Mouse (Mus musculus): Measurements from ENCODE around the gene Klc1. TPM values are rescaled to one million over a fixed set of nuclear protein-coding genes. Genes with fewer than 3 reads are reported as not detected.

The Klc1 gene
- polyA plus RNA-seq, 1 experiment from 2014 or later = 98.0 TPM

DNA sequence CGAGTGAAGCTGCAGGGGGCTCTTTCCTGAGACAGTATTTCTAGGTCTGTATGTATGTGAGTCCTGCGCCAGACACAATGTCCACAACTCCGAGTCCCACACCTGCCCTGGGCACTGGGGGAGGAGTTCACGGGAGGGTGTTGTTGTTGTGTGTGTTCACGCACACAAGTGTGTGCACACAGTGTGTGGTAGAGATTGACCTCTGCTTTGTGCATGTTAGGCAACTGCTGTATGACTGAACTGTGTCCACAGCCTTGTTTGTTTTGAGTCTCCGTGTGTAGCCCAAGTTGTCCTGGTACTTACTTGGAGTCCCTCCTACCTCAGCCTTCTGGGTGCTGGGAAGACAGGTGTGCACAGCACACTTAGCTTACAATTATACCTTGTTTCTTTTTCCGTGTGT lies 32.0 kb downstream of the Klc1 start:
- Histone ChIP-seq H3K9me3 (replicated peaks) (no peaks in the 10 kb centered on the region), H3K36me3 (peaks cover 100% of the 10 kb centered on the region), H3K27me3 (ENCODE audit: low read depth, poor library complexity, severe bottlenecking) (no peaks in the 10 kb centered on the region), H3K4me1 (no peaks in the 10 kb centered on the region), H3K4me3 (no peak overlapping the region), H3K27ac (no peak overlapping the region)
- DNase-seq (ENCODE audit: low spot score) = no peak
- WGBS = 95% methylated on average over 7 of the region's 7 CpGs

DNA sequence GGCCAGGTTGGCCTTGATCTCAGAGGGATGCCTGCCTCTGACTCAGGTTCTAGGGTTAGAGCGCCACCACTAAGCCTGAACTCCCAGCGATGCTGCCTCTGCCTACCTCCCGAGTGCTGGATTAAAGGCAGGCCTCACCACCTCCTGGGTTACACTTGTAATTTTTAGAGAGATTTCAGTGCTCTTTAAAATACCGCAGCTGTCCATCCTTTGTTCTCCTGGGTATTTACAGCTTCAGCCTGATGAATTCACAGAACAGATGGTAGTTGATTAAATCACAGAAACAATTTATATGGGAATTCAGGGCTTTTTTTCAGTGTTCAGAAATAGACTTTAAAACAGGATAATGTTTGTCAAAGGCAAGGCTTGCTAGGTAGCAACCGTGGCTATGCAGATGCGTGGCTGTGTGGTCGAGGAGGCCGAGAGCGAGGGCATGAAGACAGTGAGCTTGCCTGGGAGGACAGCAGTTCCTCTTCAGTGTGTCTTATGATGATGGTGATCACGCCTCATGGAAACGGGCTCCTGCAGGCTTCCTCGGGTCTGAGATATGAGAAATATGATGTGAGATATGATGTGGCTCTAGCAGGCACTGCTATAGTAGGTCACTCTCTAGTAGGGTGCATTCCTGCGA lies 32.9 kb downstream of the Klc1 start:
- no peak overlapping the region for H3K4me3 ChIP-seq
- DNase-seq (ENCODE audit: low spot score) = no peak
- H3K4me1 ChIP-seq = no peaks in the 10 kb centered on the region
- H3K36me3 ChIP-seq = peaks cover 100% of the 10 kb centered on the region
- no peaks in the 10 kb centered on the region for H3K9me3 ChIP-seq (replicated peaks)
- H3K27me3 ChIP-seq (ENCODE audit: low read depth, poor library complexity, severe bottlenecking) = no peaks in the 10 kb centered on the region
- no peak overlapping the region for H3K27ac ChIP-seq
- WGBS = 96% methylated on average over 13 of the region's 13 CpGs

DNA sequence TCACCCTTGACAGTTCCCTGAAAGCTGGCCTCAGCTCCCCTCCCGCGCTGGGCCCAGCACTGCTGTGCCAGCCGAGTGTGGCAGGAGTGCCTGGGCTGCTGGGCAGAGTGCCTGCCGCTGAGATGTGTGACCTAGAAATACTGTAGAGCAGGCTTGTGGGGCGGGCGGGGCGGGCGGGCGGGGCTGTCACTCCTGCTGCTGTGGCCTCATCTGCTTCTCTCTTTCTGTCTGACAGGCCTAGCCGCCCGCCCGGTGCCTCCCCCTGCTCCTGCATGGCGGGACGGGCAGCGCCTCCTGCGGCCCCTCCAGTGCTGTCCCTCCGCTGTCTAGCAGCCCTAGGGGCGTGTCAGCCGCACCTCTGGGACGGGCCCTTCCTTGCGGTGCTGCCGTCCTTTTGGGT lies 35.5 kb downstream of the Klc1 start:
- H3K9me3 ChIP-seq (replicated peaks) = no peaks in the 10 kb centered on the region
- no peak for DNase-seq (ENCODE audit: low spot score)
- no peaks in the 10 kb centered on the region for H3K4me1 ChIP-seq
- no peak overlapping the region for H3K4me3 ChIP-seq
- H3K36me3 ChIP-seq = peaks cover 99% of the 10 kb centered on the region
- 80% methylated on average over 22 of the region's 22 CpGs for WGBS
- no peak overlapping the region for H3K27ac ChIP-seq
- H3K27me3 ChIP-seq (ENCODE audit: low read depth, poor library complexity, severe bottlenecking) = no peaks in the 10 kb centered on the region

DNA sequence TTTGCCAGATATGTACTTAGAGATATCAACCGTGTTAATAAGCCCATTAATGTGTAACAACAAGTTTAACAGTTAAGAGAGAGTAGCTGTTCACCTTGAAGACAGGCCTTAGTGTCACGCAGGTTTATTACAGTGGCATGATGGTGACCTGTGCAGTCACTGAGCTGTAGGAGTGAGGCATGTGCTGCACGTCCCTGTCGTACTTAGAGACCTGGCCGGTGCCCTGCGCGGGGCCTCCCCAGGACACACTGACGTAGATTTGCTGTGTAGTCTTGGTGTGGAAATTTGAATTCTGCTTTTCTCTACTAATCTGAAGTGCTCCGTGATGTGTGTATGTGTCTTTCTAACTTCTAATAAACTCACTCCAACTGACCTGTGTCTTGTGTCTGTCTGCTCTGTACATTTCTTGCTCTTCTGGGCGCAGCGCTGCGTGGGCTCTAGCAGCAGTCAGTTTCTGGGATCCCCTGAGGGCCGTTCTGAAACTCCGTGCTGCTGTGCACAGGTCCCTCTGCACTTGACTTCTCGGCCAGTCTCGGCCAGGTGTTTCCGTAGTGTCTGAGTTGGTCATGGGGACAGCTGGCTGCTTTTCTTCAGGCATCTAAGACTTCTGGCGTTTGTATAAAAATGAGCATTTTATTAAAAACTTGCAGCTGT lies 36.0 kb downstream of the Klc1 start:
- H3K27me3 ChIP-seq (ENCODE audit: low read depth, poor library complexity, severe bottlenecking) = no peaks in the 10 kb centered on the region
- no peak overlapping the region for H3K27ac ChIP-seq
- H3K36me3 ChIP-seq = peaks cover 98% of the 10 kb centered on the region
- DNase-seq (ENCODE audit: low spot score) = no peak
- no peak overlapping the region for H3K4me3 ChIP-seq
- 95% methylated on average over 18 of the region's 18 CpGs for WGBS
- no peaks in the 10 kb centered on the region for H3K4me1 ChIP-seq
- H3K9me3 ChIP-seq (replicated peaks) = no peaks in the 10 kb centered on the region

DNA sequence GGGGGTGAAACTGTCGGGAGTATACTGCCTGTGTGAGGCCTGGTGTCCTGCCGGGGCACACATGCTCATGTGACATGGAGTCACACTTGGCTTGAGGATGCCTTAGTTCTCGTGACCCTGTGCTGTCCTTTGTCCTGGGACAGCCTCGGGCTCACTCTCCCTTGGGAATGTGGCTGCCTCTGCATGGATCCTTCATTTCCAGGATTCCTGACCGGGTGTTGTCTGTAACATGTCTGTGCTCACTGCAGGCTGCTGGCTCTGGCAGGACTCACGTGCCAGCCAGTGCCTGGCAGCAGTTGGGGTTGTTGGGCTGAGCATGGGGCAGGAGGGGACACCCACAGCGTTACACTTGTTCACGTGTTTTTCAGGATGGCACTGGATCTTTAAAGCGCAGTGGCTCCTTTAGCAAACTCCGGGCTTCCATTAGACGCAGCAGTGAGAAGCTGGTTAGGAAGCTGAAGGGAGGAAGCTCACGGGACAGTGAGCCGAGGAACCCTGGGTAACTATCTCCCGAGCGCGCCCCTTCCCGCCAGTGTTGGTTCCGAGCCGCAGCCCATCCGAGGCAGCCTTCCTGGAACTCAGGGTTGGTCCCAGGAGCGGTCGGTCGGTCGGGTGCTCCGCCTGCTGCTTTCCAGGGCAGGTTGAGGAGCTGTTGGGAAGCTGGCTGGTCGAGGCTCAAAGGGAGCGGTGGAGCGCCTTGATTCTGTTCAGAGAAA lies 36.7 kb downstream of the Klc1 start:
- Histone ChIP-seq H3K27ac (no peak overlapping the region), H3K4me3 (no peak overlapping the region), H3K27me3 (ENCODE audit: low read depth, poor library complexity, severe bottlenecking) (no peaks in the 10 kb centered on the region), H3K9me3 (replicated peaks) (no peaks in the 10 kb centered on the region), H3K4me1 (no peaks in the 10 kb centered on the region), H3K36me3 (peaks cover 97% of the 10 kb centered on the region)
- 94% methylated on average over 28 of the region's 28 CpGs for WGBS
- DNase-seq (ENCODE audit: low spot score) = no peak

DNA sequence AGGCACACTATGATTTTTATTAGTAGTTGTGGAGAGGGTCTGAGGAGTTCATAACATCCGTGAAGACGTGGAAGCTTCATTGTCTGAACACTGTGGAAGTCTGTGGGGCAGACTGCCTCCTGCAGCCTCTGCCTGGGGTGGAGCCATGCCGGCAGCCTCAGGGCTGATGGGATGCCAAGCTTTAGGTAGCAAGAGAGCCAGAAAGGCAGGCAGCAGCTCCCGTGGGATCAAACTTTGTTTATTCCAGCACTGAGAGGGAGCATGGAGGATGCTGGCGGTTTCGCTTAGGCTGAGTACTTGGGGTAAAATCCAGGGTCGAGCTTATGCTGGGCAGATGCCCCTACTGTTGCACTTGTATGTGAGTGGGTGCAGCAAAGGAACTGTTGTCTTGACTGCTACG lies 38.6 kb downstream of the Klc1 start:
- H3K36me3 ChIP-seq = peaks cover 97% of the 10 kb centered on the region
- WGBS = 86% methylated on average over 8 of the region's 8 CpGs
- H3K9me3 ChIP-seq (replicated peaks) = no peaks in the 10 kb centered on the region
- H3K27me3 ChIP-seq (ENCODE audit: low read depth, poor library complexity, severe bottlenecking) = no peaks in the 10 kb centered on the region
- H3K4me1 ChIP-seq = no peaks in the 10 kb centered on the region
- H3K27ac ChIP-seq = no peak overlapping the region
- no peak overlapping the region for H3K4me3 ChIP-seq
- DNase-seq (ENCODE audit: low spot score) = no peak

DNA sequence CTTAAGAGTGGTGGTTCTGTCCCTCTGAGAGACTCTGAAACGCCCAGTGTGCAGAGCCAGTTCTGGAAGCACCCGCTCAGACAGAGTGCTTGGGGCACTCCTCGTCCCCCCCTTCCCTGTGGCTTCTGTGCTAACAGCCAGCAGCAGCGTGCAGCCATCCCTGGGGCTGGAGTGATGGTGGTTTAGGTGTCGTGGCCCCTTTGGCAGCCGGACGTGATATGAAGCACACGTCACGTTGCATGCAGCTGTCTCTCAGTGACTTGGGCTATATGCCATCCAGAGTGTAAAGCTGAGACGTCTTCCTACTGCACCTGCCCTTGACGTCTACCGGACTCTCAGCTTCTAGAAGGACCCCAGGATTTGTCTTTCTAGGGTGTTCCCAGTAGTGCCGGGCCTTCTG lies 39.8 kb downstream of the Klc1 start:
- Histone ChIP-seq H3K36me3 (peaks cover 97% of the 10 kb centered on the region), H3K4me1 (no peaks in the 10 kb centered on the region), H3K4me3 (no peak overlapping the region), H3K27me3 (ENCODE audit: low read depth, poor library complexity, severe bottlenecking) (no peaks in the 10 kb centered on the region), H3K9me3 (replicated peaks) (no peaks in the 10 kb centered on the region), H3K27ac (no peak overlapping the region)
- DNase-seq (ENCODE audit: low spot score) = no peak
- WGBS = 96% methylated on average over 13 of the region's 13 CpGs

DNA sequence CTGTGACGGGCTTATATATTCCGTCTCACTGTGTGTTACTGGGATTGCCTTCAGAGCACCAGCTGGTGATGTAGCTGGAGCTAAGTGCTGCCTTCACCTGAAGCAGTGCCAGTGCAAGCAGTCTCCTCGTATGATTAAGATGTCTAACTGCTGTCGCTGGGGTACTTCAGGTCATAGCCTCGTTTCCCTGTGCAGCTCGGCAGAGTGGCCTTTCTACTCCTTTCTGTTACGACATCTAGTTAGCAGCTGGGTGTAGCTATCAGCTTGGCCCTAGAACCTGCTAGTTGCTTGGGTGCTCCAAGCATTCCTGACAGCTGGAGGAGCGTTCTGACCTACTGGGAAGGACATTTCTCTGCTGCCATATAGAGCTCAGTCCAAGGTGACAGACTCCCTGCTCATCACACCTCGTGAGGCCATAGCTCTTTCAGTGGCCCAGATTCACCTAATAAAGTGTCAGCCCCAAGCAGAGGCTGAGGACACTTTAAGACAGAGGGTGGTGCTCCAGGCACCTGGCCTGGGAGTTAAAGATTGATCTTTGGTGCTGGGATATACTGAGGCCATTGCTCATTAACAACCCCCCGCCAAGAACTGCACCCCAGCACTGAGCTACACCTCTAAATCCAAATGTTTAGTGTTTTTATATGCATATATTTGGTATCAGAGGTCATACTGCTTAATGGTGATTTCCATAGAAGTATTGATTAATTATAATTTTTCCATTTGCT lies 42.0 kb downstream of the Klc1 start:
- Histone ChIP-seq H3K4me1 (no peaks in the 10 kb centered on the region), H3K27ac (no peak overlapping the region), H3K9me3 (replicated peaks) (no peaks in the 10 kb centered on the region), H3K36me3 (peaks cover 97% of the 10 kb centered on the region), H3K27me3 (ENCODE audit: low read depth, poor library complexity, severe bottlenecking) (no peaks in the 10 kb centered on the region), H3K4me3 (no peak overlapping the region)
- 81% methylated on average over 10 of the region's 10 CpGs for WGBS
- no peak for DNase-seq (ENCODE audit: low spot score)

DNA sequence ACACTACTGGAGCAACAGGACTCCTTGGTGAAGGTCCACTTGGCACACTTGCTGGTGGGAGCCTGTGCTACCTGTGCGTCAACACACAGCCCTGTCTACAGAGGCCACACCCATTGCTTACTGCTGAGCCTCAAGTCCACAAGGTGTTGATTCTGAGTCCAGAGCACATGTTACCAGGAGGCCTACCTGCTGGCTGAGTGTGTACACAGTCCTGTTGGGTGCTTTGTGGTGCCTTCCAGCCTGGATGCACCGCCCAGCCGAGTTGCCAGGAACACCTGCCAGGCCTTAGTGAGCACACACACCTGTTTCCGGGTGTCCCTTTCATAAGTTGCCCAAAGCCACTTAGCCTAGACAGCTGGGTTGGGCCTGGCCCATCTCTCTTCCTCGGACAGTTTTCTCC lies 44.9 kb downstream of the Klc1 start:
- Histone ChIP-seq H3K9me3 (replicated peaks) (no peaks in the 10 kb centered on the region), H3K27ac (no peak overlapping the region), H3K36me3 (peaks cover 98% of the 10 kb centered on the region), H3K4me1 (no peaks in the 10 kb centered on the region), H3K4me3 (no peak overlapping the region), H3K27me3 (ENCODE audit: low read depth, poor library complexity, severe bottlenecking) (no peaks in the 10 kb centered on the region)
- 90% methylated on average over 5 of the region's 5 CpGs for WGBS
- DNase-seq (ENCODE audit: low spot score) = no peak

DNA sequence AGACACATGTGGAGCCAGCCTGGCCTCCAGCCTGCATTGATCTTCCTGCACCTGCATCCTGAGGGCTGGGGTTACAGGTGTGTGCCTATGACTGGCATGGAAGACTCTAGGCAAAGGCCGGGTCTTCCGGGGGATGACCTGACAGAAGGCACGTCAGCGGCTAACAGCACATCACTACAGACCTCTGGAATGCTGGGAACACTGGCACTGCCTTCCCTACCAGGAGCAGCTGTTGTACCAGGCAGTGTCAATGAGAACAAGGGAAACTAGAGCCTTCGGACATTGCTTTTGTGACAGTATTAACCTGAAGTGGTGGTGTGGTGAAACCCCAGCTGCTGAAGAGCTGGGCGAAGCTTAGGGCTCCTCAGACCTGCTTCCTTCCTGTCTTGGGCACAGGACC lies 50.1 kb downstream of the Klc1 start:
- DNase-seq (ENCODE audit: low spot score) = no peak
- peaks cover 29% of the 10 kb centered on the region for H3K4me1 ChIP-seq
- no peak overlapping the region for H3K4me3 ChIP-seq
- no peak overlapping the region for H3K27ac ChIP-seq
- H3K36me3 ChIP-seq = peaks cover 80% of the 10 kb centered on the region
- WGBS = 89% methylated on average over 6 of the region's 6 CpGs
- no peaks in the 10 kb centered on the region for H3K9me3 ChIP-seq (replicated peaks)
- H3K27me3 ChIP-seq (ENCODE audit: low read depth, poor library complexity, severe bottlenecking) = no peaks in the 10 kb centered on the region

DNA sequence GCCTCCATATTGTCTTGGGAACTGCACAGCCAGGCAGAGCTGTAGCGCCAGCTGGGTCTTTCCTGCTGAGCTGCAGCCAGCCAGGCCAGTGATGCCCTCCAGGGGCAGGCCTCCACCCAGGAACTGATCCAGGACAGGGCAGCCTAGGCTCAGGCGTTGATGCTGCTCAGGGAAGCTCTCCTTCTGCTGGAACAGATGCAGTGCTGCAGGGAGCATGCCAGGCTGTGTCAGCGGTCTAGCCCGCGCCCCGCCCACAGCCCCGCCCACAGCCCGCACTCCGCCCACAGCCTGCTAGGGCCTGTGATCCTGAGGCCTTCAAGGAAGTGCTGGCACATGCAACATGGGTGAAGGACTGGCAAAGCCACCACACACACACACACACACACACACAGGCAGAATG lies 51.1 kb downstream of the Klc1 start:
- H3K4me3 ChIP-seq = no peak overlapping the region
- H3K9me3 ChIP-seq (replicated peaks) = no peaks in the 10 kb centered on the region
- H3K27me3 ChIP-seq (ENCODE audit: low read depth, poor library complexity, severe bottlenecking) = no peaks in the 10 kb centered on the region
- peak overlapping the region; percentile 8 for H3K27ac ChIP-seq
- DNase-seq (ENCODE audit: low spot score) = peak; percentile 82
- H3K4me1 ChIP-seq = peaks cover 33% of the 10 kb centered on the region
- WGBS = 3% methylated on average over 9 of the region's 9 CpGs
- H3K36me3 ChIP-seq = peaks cover 70% of the 10 kb centered on the region

DNA sequence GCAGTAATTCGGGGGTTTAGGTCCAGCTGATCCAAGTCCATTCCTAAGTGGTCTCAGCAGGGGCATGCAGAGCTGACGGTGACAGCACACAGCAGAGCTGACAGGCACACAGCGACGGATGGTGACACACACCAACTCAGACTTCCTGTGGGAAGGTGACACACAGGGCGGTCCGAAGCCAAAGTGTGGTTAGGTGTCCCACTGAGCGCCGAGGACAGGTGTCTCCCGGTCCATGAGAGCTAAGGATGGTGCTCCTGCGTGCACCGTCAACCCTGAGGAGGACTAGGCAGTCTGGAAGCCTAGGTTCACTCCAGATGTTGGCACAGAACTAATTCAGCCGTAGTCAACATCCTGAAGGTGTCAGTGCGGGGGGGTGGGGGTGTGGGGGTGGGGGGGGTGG lies 53.4 kb downstream of the Klc1 start:
- DNase-seq (ENCODE audit: low spot score) = no peak
- 0 out of 2 replicates have a peak overlapping the region, but pooled peaks have one; percentile 10 for H3K27ac ChIP-seq
- peak overlapping the region; percentile 69; the same call in 1 of the 2 replicates for H3K4me3 ChIP-seq
- no peaks in the 10 kb centered on the region for H3K9me3 ChIP-seq (replicated peaks)
- peaks cover 54% of the 10 kb centered on the region for H3K36me3 ChIP-seq
- WGBS = 87% methylated on average over 13 of the region's 13 CpGs
- H3K27me3 ChIP-seq (ENCODE audit: low read depth, poor library complexity, severe bottlenecking) = no peaks in the 10 kb centered on the region
- H3K4me1 ChIP-seq = peaks cover 53% of the 10 kb centered on the region

DNA sequence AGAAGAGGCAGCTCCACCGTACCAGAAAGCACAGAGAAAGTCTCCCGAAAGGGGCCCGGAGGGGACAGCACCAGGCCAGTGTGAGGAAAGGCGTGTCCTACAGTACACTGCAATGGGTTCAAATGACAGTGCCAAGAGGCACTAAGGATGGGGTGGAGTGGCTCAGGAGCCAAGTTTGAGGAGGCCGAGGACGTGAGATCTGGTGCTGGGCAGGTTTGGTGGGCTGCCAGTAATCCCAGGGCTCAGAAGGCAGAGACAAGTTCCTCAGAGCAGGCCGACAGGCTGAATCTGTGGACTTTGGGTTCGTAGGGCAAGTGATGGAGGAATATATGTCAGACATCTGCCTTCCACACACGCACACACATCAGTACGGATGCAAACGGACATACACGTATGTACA lies 54.0 kb downstream of the Klc1 start:
- H3K4me1 ChIP-seq = peaks cover 53% of the 10 kb centered on the region
- peak overlapping the region; percentile 69 for H3K4me3 ChIP-seq
- H3K36me3 ChIP-seq = peaks cover 51% of the 10 kb centered on the region
- DNase-seq (ENCODE audit: low spot score) = no peak
- H3K27me3 ChIP-seq (ENCODE audit: low read depth, poor library complexity, severe bottlenecking) = no peaks in the 10 kb centered on the region
- WGBS = 78% methylated on average over 12 of the region's 12 CpGs
- 0 out of 2 replicates have a peak overlapping the region, but pooled peaks have one; percentile 10 for H3K27ac ChIP-seq
- no peaks in the 10 kb centered on the region for H3K9me3 ChIP-seq (replicated peaks)

All from limb, embryonic 10.5 days (tissue).